Mouse (Mus musculus) 416B (cell line): Measurements from ENCODE around the gene Spp2.

Experiments used
- DNase-seq: peaks from one replicate; pipeline ENCODE4 v3.0.0; 2011; ENCODE audit warnings: low read depth

Spp2 gene

DNA sequence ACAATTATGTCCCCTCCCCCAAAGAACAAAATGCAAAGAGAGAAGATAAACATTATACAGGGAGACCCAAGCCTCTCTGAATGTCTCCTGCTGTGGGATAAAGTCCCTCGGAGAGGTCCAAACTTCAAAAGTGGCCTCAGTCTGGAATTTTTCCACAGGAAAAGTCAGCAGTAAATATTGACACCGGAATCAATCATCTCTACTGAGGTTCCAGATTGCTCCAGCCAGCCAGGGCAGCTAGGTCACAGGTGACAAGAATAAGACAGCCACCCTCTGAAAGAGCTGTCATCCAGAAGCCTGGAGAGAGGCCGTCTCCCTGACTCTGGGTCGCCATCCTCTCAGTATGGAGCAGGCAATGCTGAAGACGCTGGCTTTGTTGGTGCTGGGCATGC, at the start of gene Spp2:
Gene Spp2, plus strand, starts transcription at position 155 of the 392 bp plus-strand sequence.
- no peak for DNase-seq

DNA sequence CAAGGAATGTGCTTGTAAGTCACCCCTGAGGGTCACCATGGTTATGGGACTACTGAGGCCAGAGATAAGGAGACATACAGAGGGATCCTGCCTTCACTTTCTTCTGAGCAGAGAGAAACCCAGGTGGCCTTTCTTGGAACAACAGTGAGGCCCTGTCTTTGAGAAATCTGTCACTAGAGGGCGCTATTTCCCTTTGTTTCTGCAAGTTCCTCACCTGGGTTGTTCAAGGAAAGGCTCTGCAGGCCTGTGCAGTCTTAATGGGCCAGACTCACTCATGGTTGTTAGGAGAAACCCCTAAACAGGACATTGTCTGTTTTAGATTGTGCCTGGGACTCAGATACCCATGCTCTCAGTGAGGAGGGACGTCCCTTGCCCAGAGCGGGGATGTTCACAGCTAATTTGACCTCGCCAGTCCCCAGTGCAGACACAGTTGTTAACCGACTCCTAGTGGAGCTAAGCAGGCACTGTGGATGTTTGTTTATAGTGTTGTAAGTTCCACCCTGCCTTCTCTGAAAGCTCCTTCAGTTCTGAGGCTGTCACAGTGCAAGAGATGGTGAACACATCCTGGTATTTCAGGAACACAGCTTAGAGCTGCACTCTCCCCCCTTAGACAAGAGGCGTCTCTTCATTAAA, 49.2 kb upstream of the Spp2 start:
- peak; percentile 77 for DNase-seq

- DNase-seq, result no peak
These were observed 48.6 kb upstream of the Spp2 start for GRCm38 (mm10) chr1:88358102-88358654.

GRCm38 (mm10) chr1:88361085-88361484, 45.7 kb upstream of the Spp2 start:
- no peak for DNase-seq

DNA sequence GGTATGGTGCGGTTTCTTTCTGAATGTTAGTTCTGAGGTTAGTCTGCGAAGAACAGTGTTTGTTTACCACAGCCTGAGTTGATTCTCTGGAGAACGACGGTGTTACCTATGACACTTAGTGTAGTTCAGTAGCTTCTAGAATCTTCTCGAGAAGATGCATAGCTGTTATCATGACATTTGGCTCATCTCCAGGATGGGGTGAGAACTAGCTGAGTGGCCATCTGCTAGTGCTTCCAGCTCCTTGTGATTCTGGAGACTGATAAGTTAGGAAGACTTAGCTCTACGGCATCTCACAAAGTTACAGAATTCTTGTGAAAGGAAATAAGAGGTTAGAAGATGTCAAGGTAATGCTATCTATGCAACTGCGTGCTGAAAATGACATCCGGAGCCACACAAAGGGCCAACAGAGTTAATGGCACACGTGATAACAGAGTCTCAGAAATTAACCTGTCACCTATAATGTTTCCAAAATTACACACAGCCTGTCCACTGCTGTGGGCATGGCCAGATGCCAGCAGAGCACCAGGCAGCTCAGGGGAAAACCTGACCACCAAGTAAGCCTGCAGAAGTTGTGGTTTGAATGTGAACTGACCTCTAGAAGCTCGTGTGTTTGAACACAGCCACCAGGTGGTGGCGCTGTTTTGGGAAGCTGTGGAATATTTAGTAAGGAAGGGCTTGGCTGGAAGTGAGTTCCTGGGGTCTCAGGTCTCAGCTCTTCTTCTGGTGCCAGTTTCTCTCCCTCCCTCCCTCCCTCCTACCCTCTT, 39.7 kb upstream of the Spp2 start:
- peak; percentile 11 for DNase-seq

DNA sequence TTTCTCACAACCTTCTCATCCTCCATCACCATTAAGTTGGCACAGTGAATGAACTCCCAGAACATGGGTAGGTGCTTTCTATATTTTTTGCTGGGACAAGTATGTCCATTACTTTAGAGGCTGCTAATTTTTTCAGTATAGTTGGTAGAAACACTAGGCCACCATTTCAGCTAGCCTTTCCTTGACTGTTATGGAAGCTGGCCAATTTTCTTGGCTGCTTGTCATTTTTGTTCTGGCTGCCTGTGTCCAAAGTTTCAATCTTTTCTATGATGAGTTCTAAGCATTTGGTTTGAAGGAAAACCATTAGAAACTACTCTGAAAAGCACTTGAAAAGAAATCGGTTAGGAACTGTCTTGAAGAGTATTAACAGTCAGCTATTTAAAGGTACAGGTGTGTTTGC, 28.3 kb upstream of the Spp2 start:
- no peak for DNase-seq

GRCm38 (mm10) chr1:88391632-88392031, 15.1 kb upstream of the Spp2 start:
- DNase-seq, result no peak

- DNase-seq, result no peak
These were observed 13.4 kb upstream of the Spp2 start for GRCm38 (mm10) chr1:88393321-88393720.

DNA sequence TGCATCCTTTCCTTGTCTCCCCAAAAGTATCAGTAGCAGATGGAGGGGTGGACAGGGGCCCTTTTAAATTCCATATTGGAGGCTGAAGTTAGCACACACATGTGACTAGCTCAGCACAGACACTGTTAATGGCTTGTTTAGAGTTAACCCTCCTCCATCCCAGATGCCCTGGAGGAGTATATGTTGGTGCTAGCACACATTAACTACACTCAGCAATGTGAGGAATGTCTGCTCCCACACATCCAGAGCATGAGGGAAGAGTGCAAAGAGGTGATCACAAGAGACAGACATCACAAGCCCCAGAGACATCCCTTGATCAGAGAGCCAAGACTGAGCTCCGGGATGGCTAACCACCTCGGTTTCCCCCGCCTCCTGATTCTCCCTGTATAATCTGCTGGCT, 3.4 kb upstream of the Spp2 start:
- DNase-seq, result no peak

DNA sequence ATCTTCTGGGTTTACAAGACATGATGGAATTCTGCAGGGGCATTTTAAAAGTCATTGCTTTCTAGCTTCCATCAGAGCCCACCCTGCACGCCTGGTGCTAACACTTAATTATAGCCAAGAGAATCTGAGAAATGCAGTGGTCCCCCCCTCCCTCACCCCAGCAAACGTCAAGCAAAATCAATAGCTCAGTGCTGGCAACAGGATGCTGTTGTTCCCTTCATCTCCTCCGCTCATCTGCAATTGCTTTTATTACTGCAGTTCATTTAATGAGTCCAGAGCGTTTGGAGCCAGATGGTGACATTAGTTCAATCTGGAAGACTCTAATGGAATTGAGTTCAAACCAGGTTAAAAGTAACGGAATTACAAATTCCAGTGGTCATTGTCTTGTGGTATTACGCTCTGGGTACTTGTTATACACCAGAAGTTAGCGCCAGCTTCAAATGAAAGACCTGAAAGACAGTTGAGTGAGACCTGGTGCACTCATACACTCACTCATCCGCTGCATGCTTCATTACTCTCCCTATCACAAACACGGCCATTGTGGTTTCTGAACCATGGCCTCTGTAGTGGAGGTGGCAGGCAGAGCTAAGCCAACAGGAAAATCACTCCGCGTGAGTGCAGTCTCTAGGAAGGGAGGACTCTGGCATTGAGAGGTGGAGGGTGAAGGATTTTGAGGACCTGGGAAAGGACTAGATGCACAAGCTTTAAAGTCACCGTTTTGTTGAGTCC, 519 bp upstream of the Spp2 start:
- no peak for DNase-seq

GRCm38 (mm10) chr1:88408340-88408739, 1.6 kb downstream of the Spp2 start:
- no peak for DNase-seq

DNA sequence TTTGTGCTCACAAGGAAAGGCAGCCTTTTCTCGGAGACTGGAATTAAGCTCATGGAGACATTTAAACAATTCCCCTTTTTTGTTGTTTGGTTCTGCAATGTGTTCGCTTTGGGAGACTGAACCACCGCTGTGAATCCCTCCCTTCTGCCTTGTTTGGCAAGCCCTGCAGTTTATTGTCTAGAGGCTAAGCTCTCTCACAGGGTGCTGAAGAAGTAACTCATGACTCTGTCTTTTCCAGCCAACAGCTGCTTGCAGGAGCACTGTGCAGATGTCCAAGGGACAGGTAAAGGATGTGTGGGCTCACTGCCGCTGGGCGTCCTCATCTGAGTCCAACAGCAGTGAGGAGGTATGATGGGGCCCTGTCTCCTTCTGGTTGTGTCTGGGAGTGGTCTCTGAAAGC, 5.3 kb downstream of the Spp2 start:
- no peak for DNase-seq

GRCm38 (mm10) chr1:88418943-88419342, 12.2 kb downstream of the Spp2 start:
- DNase-seq, result no peak

DNA sequence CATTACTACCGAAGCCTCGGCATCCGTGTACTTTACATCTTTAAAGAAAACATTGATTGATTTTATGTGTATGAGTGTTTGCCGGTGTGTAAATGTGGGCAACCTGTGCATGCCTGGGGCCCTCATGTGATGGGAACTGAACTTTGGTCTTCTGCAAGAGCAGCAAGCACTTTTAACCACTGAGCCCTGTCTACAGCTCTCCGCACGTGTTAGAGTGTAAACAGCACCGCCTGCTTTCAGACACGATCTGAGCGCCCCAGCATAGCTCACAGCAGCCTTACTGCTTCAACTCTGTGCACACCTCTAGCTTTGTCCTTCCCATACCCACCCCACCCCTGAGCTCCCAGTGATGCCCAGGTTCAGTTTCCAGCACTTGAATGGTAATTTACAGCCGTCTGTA, 15.3 kb downstream of the Spp2 start:
- no peak for DNase-seq

GRCm38 (mm10) chr1:88422846-88423395, 16.2 kb downstream of the Spp2 start:
- no peak for DNase-seq

GRCm38 (mm10) chr1:88424602-88425252, 18.0 kb downstream of the Spp2 start:
- DNase-seq, result peak; percentile 63

- no peak for DNase-seq
These were observed 21.4 kb downstream of the Spp2 start for GRCm38 (mm10) chr1:88427987-88428741.

DNA sequence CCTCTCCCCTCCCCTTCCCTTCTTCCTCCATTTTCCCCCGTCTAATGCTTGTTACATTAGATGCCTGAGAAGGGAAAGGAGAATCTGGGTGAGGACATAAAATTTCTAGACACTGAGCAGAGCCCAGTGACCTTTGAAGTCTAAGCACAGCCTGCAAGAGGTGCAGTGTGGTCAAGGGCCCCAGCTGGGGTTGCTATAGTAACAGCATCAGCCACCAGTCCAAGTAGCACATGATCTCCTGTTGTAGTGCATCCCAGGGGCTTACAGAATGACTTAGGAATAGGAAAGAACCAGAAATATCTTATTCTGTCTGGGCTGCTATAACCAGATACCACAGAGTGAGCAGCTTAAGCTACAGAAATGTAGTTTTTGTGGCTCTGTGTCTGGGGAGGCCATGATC, 22.7 kb downstream of the Spp2 start:
- no peak for DNase-seq

DNA sequence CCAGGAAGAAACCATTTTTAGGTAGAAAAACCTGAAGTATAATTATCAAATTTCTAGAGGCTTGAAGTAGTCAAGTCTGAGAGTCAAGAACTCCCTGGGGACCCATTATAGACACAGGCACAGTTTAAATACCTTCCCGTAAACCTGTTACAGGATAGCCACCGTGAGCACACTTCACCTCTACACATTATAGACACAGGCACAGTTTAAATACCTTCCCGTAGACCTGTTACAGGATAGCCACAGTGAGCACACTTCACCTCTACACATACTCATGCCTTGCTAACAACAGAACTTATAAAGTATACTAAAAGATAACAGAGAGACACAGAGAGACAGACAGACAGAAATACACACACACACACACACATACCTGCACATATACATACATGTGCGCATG, 24.5 kb downstream of the Spp2 start:
- DNase-seq, result no peak

DNA sequence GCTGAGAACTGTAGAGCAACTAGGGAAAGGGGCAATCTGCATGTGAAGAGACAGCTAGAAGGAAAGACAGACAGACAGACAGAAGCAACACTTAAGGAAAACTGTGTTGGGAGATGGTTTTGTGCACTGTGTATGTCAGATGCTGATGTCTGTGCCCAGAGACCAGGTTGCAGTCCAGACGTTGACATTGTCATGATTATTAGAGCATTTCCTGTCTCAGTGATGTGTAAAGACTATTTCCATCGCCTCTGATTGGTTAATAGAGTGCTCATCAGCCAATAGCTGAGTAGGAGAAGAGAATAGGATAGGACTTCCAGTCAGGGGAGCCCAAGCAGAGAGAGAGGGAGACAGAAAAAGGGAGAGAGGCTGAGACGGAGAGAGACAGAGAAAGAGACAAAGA, 25.8 kb downstream of the Spp2 start:
- DNase-seq, result no peak
